Mouse (Mus musculus): ENCODE data around the gene 4921539E11Rik. TPM values are rescaled to one million over a fixed set of nuclear protein-coding genes. Genes with fewer than 3 reads are reported as not detected.

The 4921539E11Rik gene
- not detected in 2 replicates for polyA plus RNA-seq (2015; fragmentation: Nextera tagmentation; extraction: Ambion mirVana)

DNA sequence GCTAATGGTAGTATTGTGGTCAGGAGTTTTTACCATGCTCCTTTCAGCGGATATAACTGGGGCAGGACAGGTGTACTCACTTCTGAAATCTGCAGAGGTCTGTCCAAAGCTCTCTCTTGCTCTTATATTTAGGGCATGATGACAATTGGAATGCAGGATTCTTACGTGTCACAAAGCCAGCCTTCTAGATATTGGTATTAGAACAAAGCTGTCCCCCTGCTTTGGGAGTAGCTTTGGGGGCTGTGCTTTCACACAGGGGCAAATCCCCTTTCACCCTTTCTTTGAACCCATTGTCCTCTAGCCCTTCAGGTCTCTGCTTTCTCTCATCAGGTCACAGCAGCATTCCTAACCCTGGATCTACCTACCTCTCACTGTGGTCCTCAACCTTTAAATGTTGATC lies at the start of gene 4921539E11Rik:
4921539E11Rik (minus strand) TSS at position 101 of the 400 bp plus-strand sequence.
- DNase-seq (ENCODE audit: low spot score), result no peak
- no peaks in the 10 kb centered on the region for H3K36me3 ChIP-seq (ENCODE audit: insufficient read depth, low read length)
- no peaks in the 10 kb centered on the region for H3K4me1 ChIP-seq (ENCODE audit: insufficient read depth, low read depth, low read length)
- H3K27ac ChIP-seq (ENCODE audit: low read length), result no peak within 1 kb of the TSS
- 75% methylated on average over 2 of the region's 2 CpGs for WGBS
- no peak within 1 kb of the TSS for H3K4me3 ChIP-seq (ENCODE audit: low read depth, low read length)
- H3K9ac ChIP-seq (replicated peaks; ENCODE audit: low read depth), result no peak within 1 kb of the TSS
- H3K27me3 ChIP-seq (replicated peaks; ENCODE audit: insufficient read depth, low read length), result no peaks in the 10 kb centered on the region
- no peaks in the 10 kb centered on the region for H3K9me3 ChIP-seq (ENCODE audit: low read length)
- ATAC-seq, result no peak
- TF ChIP-seq CTCF (IDR thresholded peaks at IDR 0.05) (no peak), EP300 (IDR thresholded peaks at IDR 0.05) (no peak)
- no peak within 1 kb of the TSS for H3K4me2 ChIP-seq (replicated peaks; ENCODE audit: low read depth, low read length)

GRCm38 (mm10) chr4:103335134-103335533 lies 44.5 kb upstream of the 4921539E11Rik start:
- no peaks in the 10 kb centered on the region for H3K4me1 ChIP-seq (ENCODE audit: insufficient read depth, low read depth, low read length)
- WGBS, result 49% methylated on average over 5 of the region's 5 CpGs
- DNase-seq (ENCODE audit: low spot score), result peak; percentile 72

DNA sequence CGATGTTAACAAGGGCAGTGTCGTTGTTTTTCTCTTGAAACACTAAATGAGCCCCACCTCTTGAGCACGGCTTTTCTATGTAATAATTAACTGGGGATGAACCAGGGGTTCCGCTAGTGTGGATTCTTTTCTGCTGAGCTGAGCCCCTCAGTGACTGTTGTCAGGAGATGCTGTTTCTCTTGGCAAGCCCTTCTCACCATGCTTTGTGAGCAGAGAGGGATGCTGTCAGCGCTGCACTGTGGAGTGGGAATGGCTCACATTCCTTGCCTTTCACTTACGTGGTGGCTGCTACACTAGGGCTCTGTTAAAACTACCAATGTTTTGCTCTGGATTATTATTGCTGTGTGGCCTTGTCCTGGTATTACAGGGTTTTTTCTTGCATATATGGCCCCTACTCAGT lies 38.7 kb upstream of the 4921539E11Rik start:
- H3K4me1 ChIP-seq (ENCODE audit: insufficient read depth, low read depth, low read length), result no peaks in the 10 kb centered on the region
- no peak overlapping the region for H3K9ac ChIP-seq (replicated peaks; ENCODE audit: low read depth)
- no peak for TF ChIP-seq EP300 (IDR thresholded peaks at IDR 0.05)
- no peak for TF ChIP-seq CTCF (IDR thresholded peaks at IDR 0.05)
- H3K4me2 ChIP-seq (replicated peaks; ENCODE audit: low read depth, low read length), result no peak overlapping the region
- H3K27ac ChIP-seq (ENCODE audit: low read length), result no peak overlapping the region
- no peaks in the 10 kb centered on the region for H3K27me3 ChIP-seq (replicated peaks; ENCODE audit: insufficient read depth, low read length)
- WGBS, result 64% methylated on average over 6 of the region's 6 CpGs
- H3K9me3 ChIP-seq (ENCODE audit: low read length), result no peaks in the 10 kb centered on the region
- no peak overlapping the region for H3K4me3 ChIP-seq (ENCODE audit: low read depth, low read length)
- ATAC-seq (no peak), DNase-seq (ENCODE audit: low spot score) (no peak)
- H3K36me3 ChIP-seq (ENCODE audit: insufficient read depth, low read length), result peaks cover 4% of the 10 kb centered on the region; the same call in 1 of the 2 replicates

More at GRCm38 (mm10) chr4:103335134-103335533, 44.5 kb upstream of the 4921539E11Rik start:
- no peaks in the 10 kb centered on the region for H3K27me3 ChIP-seq (replicated peaks; ENCODE audit: insufficient read depth, low read length)
- peaks cover 4% of the 10 kb centered on the region; the same call in 1 of the 2 replicates for H3K36me3 ChIP-seq (ENCODE audit: insufficient read depth, low read length)
- H3K9ac ChIP-seq (replicated peaks; ENCODE audit: low read depth), result no peak overlapping the region
- no peak overlapping the region for H3K4me3 ChIP-seq (ENCODE audit: low read depth, low read length)
- H3K27ac ChIP-seq (ENCODE audit: low read length), result no peak overlapping the region
- ATAC-seq, result peak; percentile 49
- H3K9me3 ChIP-seq (ENCODE audit: low read length), result no peaks in the 10 kb centered on the region
- no peak overlapping the region for H3K4me2 ChIP-seq (replicated peaks; ENCODE audit: low read depth, low read length)
- TF ChIP-seq EP300 (IDR thresholded peaks at IDR 0.05) (peak; percentile 65), CTCF (IDR thresholded peaks at IDR 0.05) (no peak)

- no peaks in the 10 kb centered on the region for H3K27me3 ChIP-seq (replicated peaks; ENCODE audit: insufficient read depth, low read length)
- WGBS, result 55% methylated on average over 3 of the region's 3 CpGs
- no peak overlapping the region for H3K9ac ChIP-seq (replicated peaks; ENCODE audit: low read depth)
- ATAC-seq (peak; percentile 49; the same call in 1 of the 2 replicates), DNase-seq (ENCODE audit: low spot score) (peak; percentile 41)
- TF ChIP-seq EP300 (IDR thresholded peaks at IDR 0.05) (no peak), CTCF (IDR thresholded peaks at IDR 0.05) (peak; percentile 68)
- no peaks in the 10 kb centered on the region for H3K4me1 ChIP-seq (ENCODE audit: insufficient read depth, low read depth, low read length)
- H3K36me3 ChIP-seq (ENCODE audit: insufficient read depth, low read length), result peaks cover 4% of the 10 kb centered on the region; the same call in 1 of the 2 replicates
- no peak overlapping the region for H3K27ac ChIP-seq (ENCODE audit: low read length)
- H3K4me2 ChIP-seq (replicated peaks; ENCODE audit: low read depth, low read length), result no peak overlapping the region
- H3K4me3 ChIP-seq (ENCODE audit: low read depth, low read length), result no peak overlapping the region
- H3K9me3 ChIP-seq (ENCODE audit: low read length), result no peaks in the 10 kb centered on the region
Measured at GRCm38 (mm10) chr4:103326994-103327393, 36.3 kb upstream of the 4921539E11Rik start.

DNA sequence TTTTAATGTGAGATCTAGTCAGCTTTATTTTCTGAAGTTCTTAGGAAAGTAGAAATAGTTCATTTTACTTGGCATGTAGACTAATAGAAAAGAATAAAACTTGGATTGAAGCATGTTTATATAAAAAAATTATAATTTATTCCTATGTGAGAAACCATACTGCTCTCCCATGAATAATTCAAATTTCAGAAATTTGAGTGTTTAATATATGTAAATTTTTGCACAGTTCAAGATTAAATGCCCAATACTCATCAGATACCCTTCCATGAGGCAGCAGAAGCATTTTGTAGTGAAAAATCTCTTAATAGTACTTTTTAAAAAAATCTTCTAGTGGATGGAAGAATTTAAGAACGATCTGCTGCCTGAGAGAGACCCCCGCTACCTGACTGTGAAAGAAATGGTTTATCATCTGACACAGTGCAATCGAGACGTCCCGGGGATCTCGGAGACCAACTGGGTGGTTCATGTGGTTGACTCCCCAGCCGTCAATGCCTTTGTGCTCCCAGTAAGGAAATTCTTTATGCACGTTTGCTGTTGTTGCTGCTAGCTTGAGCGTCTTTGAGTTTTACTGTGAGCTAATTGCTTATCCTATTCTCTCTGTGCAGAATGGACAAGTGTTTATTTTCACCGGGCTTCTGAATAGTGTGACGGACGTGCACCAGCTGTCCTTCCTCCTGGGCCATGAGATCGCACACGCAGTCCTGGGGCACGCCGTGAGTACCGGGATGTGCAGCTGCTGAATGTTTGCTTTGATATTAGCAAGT lies 34.2 kb upstream of the 4921539E11Rik start:
- H3K4me3 ChIP-seq (ENCODE audit: low read depth, low read length), result no peak overlapping the region
- DNase-seq (ENCODE audit: low spot score), result peak; percentile 54
- no peaks in the 10 kb centered on the region for H3K27me3 ChIP-seq (replicated peaks; ENCODE audit: insufficient read depth, low read length)
- 42% methylated on average over 17 of the region's 17 CpGs for WGBS
- ATAC-seq, result peak; percentile 72
- no peaks in the 10 kb centered on the region for H3K9me3 ChIP-seq (ENCODE audit: low read length)
- 0 out of 2 replicates have a peak, but pooled peaks cover 4% of the 10 kb centered on the region for H3K36me3 ChIP-seq (ENCODE audit: insufficient read depth, low read length)
- H3K27ac ChIP-seq (ENCODE audit: low read length), result no peak overlapping the region
- H3K4me1 ChIP-seq (ENCODE audit: insufficient read depth, low read depth, low read length), result no peaks in the 10 kb centered on the region
- no peak overlapping the region for H3K9ac ChIP-seq (replicated peaks; ENCODE audit: low read depth)
- TF ChIP-seq EP300 (IDR thresholded peaks at IDR 0.05) (no peak), CTCF (IDR thresholded peaks at IDR 0.05) (no peak)
- peak overlapping the region; percentile 25; the same call in 1 of the 2 replicates for H3K4me2 ChIP-seq (replicated peaks; ENCODE audit: low read depth, low read length)

GRCm38 (mm10) chr4:103321461-103321860 lies 30.8 kb upstream of the 4921539E11Rik start:
- 52% methylated on average over 6 of the region's 6 CpGs for WGBS
- no peak for ATAC-seq
- TF ChIP-seq CTCF (IDR thresholded peaks at IDR 0.05) (no peak), EP300 (IDR thresholded peaks at IDR 0.05) (no peak)

More at GRCm38 (mm10) chr4:103321461-103321860, 30.8 kb upstream of the 4921539E11Rik start:
- H3K9ac ChIP-seq (replicated peaks; ENCODE audit: low read depth), result no peak overlapping the region
- no peaks in the 10 kb centered on the region for H3K4me1 ChIP-seq (ENCODE audit: insufficient read depth, low read depth, low read length)
- H3K4me3 ChIP-seq (ENCODE audit: low read depth, low read length), result no peak overlapping the region
- no peaks in the 10 kb centered on the region for H3K9me3 ChIP-seq (ENCODE audit: low read length)
- H3K27me3 ChIP-seq (replicated peaks; ENCODE audit: insufficient read depth, low read length), result no peaks in the 10 kb centered on the region
- no peak overlapping the region for H3K4me2 ChIP-seq (replicated peaks; ENCODE audit: low read depth, low read length)
- H3K36me3 ChIP-seq (ENCODE audit: insufficient read depth, low read length), result 0 out of 2 replicates have a peak, but pooled peaks cover 4% of the 10 kb centered on the region
- peak; percentile 22 for DNase-seq (ENCODE audit: low spot score)
- H3K27ac ChIP-seq (ENCODE audit: low read length), result no peak overlapping the region
